Mouse (Mus musculus) erythroblast, embryonic 14.5 days (primary cell): ENCODE measurements around the gene Idh3a.

ENCODE experiments used
- GATA1 ChIP-seq: IDR thresholded peaks from 2 replicates; pipeline ENCODE4 v1.6.1; 2012; ENCODE audit warnings: low read length, inconsistent platforms, mixed read lengths
- TAL1 ChIP-seq: IDR thresholded peaks from 3 replicates; pipeline ENCODE4 v1.6.1; 2012; ENCODE audit warnings: low read length, inconsistent platforms, mixed read lengths

DNA sequence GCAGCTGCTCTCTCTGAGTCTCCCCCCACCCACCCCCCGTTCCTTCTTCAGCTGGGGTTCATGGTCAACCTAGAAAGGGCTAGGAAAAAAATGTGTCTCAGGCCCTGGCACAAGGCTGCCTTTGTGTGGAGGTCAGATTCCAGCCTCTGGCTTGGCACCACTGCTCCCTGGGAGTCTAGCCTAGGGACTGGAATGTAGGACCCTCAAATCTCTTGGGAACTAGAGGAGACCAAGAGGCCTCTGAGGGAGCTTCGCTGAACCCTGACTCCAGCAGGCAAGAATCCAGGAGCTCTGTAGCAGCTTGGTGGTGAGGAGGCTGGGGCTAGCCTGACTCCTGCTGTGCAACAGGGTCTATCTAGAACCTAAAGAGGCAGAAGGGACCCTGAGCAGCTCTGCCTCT is 53.1 kb downstream of the Idh3a start:
- TF ChIP-seq TAL1 (no peak), GATA1 (no peak)
